Mouse (Mus musculus) bone marrow, adult 2 months (tissue): ENCODE data around the gene E2f2.

Experiments
- CTCF ChIP-seq: fragments of 200-500 bp; IDR thresholded peaks from 2 replicates; pipeline ENCODE4 v1.5.1; 2011; ENCODE audit warnings: low read length, control low read depth; ENCODE audit not compliant: control insufficient read depth, insufficient read depth
- POLR2A ChIP-seq: fragments of 200-500 bp; IDR thresholded peaks from 2 replicates; pipeline ENCODE4 v1.6.1; 2011; ENCODE audit warnings: low read depth, mild to moderate bottlenecking, control low read depth, low read length, borderline replicate concordance; ENCODE audit not compliant: control insufficient read depth

- TF ChIP-seq POLR2A (no peak), CTCF (no peak)
Observed at GRCm38 (mm10) chr4:136244208-136244607, 72.0 kb downstream of the E2f2 start.
